Mouse (Mus musculus) MEL (cell line): ENCODE data around the gene Sectm1b. TPM values are rescaled to one million over a fixed set of nuclear protein-coding genes. Genes with fewer than 3 reads are reported as not detected.

Experiments used
- DNase-seq: peaks from one replicate; pipeline ENCODE4 v3.0.0; 2011; ENCODE audit warnings: low read depth, low spot score
- H3K27ac ChIP-seq: 2 replicates; pipeline ENCODE4 v1.5.1; 2012; ENCODE audit warnings: low read depth, mild to moderate bottlenecking, control low read depth, low read length, moderate library complexity; ENCODE audit not compliant: control insufficient read depth
- H3K27me3 ChIP-seq, 2 experiments: fragments of 150-350 bp in 1 of 2; sonication (generic) in 1 of 2; 2 replicates each; pipeline ENCODE4 v1.6.1; 2012; ENCODE audit warnings: low read length in 2 of 2, mild to moderate bottlenecking in 2 of 2, improper control_type of control experiment in 1 of 2, moderate library complexity in 1 of 2; ENCODE audit not compliant: insufficient read depth in 2 of 2, control insufficient read depth in 1 of 2
- H3K36me3 ChIP-seq, 2 experiments: 2 replicates each; pipeline ENCODE4 v1.6.1; 2012 to 2014; ENCODE audit warnings: low read length in 2 of 2, improper control_type of control experiment in 1 of 2, inconsistent platforms in 1 of 2, mild to moderate bottlenecking in 1 of 2; ENCODE audit not compliant: insufficient read depth in 2 of 2, control insufficient read depth in 1 of 2
- H3K4me1 ChIP-seq, 2 experiments: fragments of 150-350 bp in 1 of 2; sonication (generic) in 1 of 2; 2 replicates each; pipeline ENCODE4 v1.6.1; 2012; ENCODE audit warnings: low read length in 2 of 2, improper control_type of control experiment in 1 of 2, mild to moderate bottlenecking in 1 of 2; ENCODE audit not compliant: insufficient read depth in 2 of 2, control insufficient read depth in 1 of 2
- H3K4me3 ChIP-seq, 2 experiments: fragments of 150-350 bp in 1 of 2; sonication (generic) in 1 of 2; 2 replicates each; pipeline ENCODE4 v1.5.1; 2012; ENCODE audit warnings: low read depth in 2 of 2, low read length in 2 of 2, mild to moderate bottlenecking in 2 of 2, moderate library complexity in 2 of 2, control low read depth in 1 of 2, improper control_type of control experiment in 1 of 2; ENCODE audit not compliant: control insufficient read depth in 1 of 2, insufficient read depth in 1 of 2
- H3K79me2 ChIP-seq: 2 replicates; pipeline ENCODE4 v1.6.1; 2012; ENCODE audit warnings: mild to moderate bottlenecking, low read length, moderate library complexity; ENCODE audit not compliant: control insufficient read depth, poor library complexity, insufficient read depth
- H3K9ac ChIP-seq: 2 replicates; pipeline ENCODE4 v1.6.1; 2012; ENCODE audit warnings: low read depth, mild to moderate bottlenecking, control low read depth, low read length, moderate library complexity; ENCODE audit not compliant: control insufficient read depth, poor library complexity, severe bottlenecking
- H3K9me3 ChIP-seq: fragments of 150-350 bp; sonication (generic); replicated peaks from 2 replicates; pipeline ENCODE4 v1.6.1; 2012; ENCODE audit warnings: mild to moderate bottlenecking, low read length, improper control_type of control experiment, moderate library complexity; ENCODE audit not compliant: insufficient read depth
- BHLHE40 ChIP-seq: IDR thresholded peaks from 2 replicates; pipeline ENCODE4 v1.6.1; 2012; ENCODE audit warnings: low read depth, mild to moderate bottlenecking, inconsistent platforms, low read length, improper control_type of control experiment, borderline replicate concordance
- CTCF ChIP-seq, 3 experiments: IDR thresholded peaks in 2 of 3; conservative IDR thresholded peaks in 1 of 3; 2 replicates each; pipeline ENCODE4 v1.5.1; 2011 to 2012; ENCODE audit warnings: low read length in 3 of 3, low read depth in 2 of 3, mild to moderate bottlenecking in 2 of 3, improper control_type of control experiment in 1 of 3, inconsistent platforms in 1 of 3, mixed read lengths in 1 of 3, moderate library complexity in 1 of 3; ENCODE audit not compliant: control insufficient read depth in 1 of 3, insufficient read depth in 1 of 3, poor library complexity in 1 of 3, severe bottlenecking in 1 of 3
- E2F4 ChIP-seq: IDR thresholded peaks from 2 replicates; pipeline ENCODE4 v1.6.1; 2011; ENCODE audit warnings: low read depth, low read length, improper control_type of control experiment, borderline replicate concordance
- EP300 ChIP-seq, 2 experiments: IDR thresholded peaks; 2 replicates each; pipeline ENCODE4 v1.6.1; 2011; ENCODE audit warnings: improper control_type of control experiment in 2 of 2, low read length in 2 of 2, low read depth in 1 of 2, mild to moderate bottlenecking in 1 of 2
- ETS1 ChIP-seq: IDR thresholded peaks from 2 replicates; pipeline ENCODE4 v1.6.1; 2012; ENCODE audit warnings: low read depth, mild to moderate bottlenecking, inconsistent platforms, low read length, improper control_type of control experiment, moderate library complexity
- GATA1 ChIP-seq: IDR thresholded peaks from 2 replicates; pipeline ENCODE4 v1.6.1; 2011; ENCODE audit warnings: low read depth, low read length, improper control_type of control experiment
- HCFC1 ChIP-seq: IDR thresholded peaks from 2 replicates; pipeline ENCODE4 v1.6.1; 2012; ENCODE audit warnings: low read depth, mild to moderate bottlenecking, inconsistent platforms, low read length, improper control_type of control experiment, moderate library complexity
- KAT2A ChIP-seq: conservative IDR thresholded peaks from 2 replicates; pipeline ENCODE4 v1.6.1; 2012; ENCODE audit warnings: low read depth, low read length, improper control_type of control experiment, inconsistent platforms
- MAX ChIP-seq: IDR thresholded peaks from 2 replicates; pipeline ENCODE4 v1.6.1; 2011; ENCODE audit warnings: low read length, improper control_type of control experiment
- MXI1 ChIP-seq: IDR thresholded peaks from 2 replicates; pipeline ENCODE4 v1.6.1; 2011; ENCODE audit warnings: mild to moderate bottlenecking, low read depth, low read length, improper control_type of control experiment
- MYC ChIP-seq: IDR thresholded peaks from 2 replicates; pipeline ENCODE4 v1.6.1; 2011; ENCODE audit warnings: low read depth, mild to moderate bottlenecking, low read length, improper control_type of control experiment, moderate library complexity
- NELFE ChIP-seq: IDR thresholded peaks from 2 replicates; pipeline ENCODE4 v1.6.1; 2011; ENCODE audit warnings: low read depth, low read length, improper control_type of control experiment
- NRF1 ChIP-seq: IDR thresholded peaks from 2 replicates; pipeline ENCODE4 v1.6.1; 2014; ENCODE audit warnings: low read depth, mild to moderate bottlenecking, inconsistent platforms, low read length, improper control_type of control experiment, moderate library complexity; ENCODE audit not compliant: poor library complexity, insufficient read depth, severe bottlenecking
- POLR2A ChIP-seq, 2 experiments: IDR thresholded peaks; 2 replicates each; pipeline ENCODE4 v1.6.1; 2011 to 2012; ENCODE audit warnings: low read length in 2 of 2, mild to moderate bottlenecking in 2 of 2, control low read depth in 1 of 2, improper control_type of control experiment in 1 of 2, low read depth in 1 of 2, moderate library complexity in 1 of 2; ENCODE audit not compliant: control insufficient read depth in 1 of 2, insufficient read depth in 1 of 2, poor library complexity in 1 of 2
- SIN3A ChIP-seq: IDR thresholded peaks from 2 replicates; pipeline ENCODE4 v1.6.1; 2012; ENCODE audit warnings: low read length, improper control_type of control experiment, inconsistent platforms
- SMC3 ChIP-seq: IDR thresholded peaks from 2 replicates; pipeline ENCODE4 v1.6.1; 2011; ENCODE audit warnings: low read depth, low read length, improper control_type of control experiment
- TAL1 ChIP-seq: IDR thresholded peaks from 2 replicates; pipeline ENCODE4 v1.6.1; 2012; ENCODE audit warnings: mild to moderate bottlenecking, inconsistent platforms, low read length, moderate library complexity, mixed read lengths
- TBP ChIP-seq: IDR thresholded peaks from 2 replicates; pipeline ENCODE4 v1.8.0; 2011; ENCODE audit warnings: low read depth, low read length, improper control_type of control experiment
- UBTF ChIP-seq: IDR thresholded peaks from 2 replicates; pipeline ENCODE4 v1.6.1; 2012; ENCODE audit warnings: low read depth, mild to moderate bottlenecking, inconsistent platforms, low read length, improper control_type of control experiment, moderate library complexity, borderline replicate concordance; ENCODE audit not compliant: insufficient read depth
- USF1 ChIP-seq: IDR thresholded peaks from 2 replicates; pipeline ENCODE4 v1.6.1; 2014; ENCODE audit warnings: low read depth, mild to moderate bottlenecking, inconsistent platforms, low read length, improper control_type of control experiment, moderate library complexity
- ZC3H11A ChIP-seq: IDR thresholded peaks from 2 replicates; pipeline ENCODE4 v1.6.1; 2012; ENCODE audit warnings: low read depth, mild to moderate bottlenecking, inconsistent platforms, low read length, improper control_type of control experiment
- ZKSCAN1 ChIP-seq: IDR thresholded peaks from 2 replicates; pipeline ENCODE4 v1.6.1; 2012; ENCODE audit warnings: low read depth, mild to moderate bottlenecking, inconsistent platforms, low read length, improper control_type of control experiment, moderate library complexity
- ZMIZ1 ChIP-seq: IDR thresholded peaks from 2 replicates; pipeline ENCODE4 v1.6.1; 2012; ENCODE audit warnings: low read depth, mild to moderate bottlenecking, inconsistent platforms, low read length, improper control_type of control experiment, moderate library complexity
- ZNF384 ChIP-seq: IDR thresholded peaks from 2 replicates; pipeline ENCODE4 v1.6.1; 2012; ENCODE audit warnings: low read depth, mild to moderate bottlenecking, inconsistent platforms, low read length, improper control_type of control experiment
- polyA plus RNA-seq, 2 experiments: library from polyadenylated mRNA; stranded (reverse) in 1 of 2; unstranded in 1 of 2; fragments of >175 nt in 1 of 2; fragments of >200 nt in 1 of 2; gene quantifications; 2 replicates each; pipeline versions ENCODE4 v1.2.1 to v1.2.4; 2012; ENCODE audit warnings: low replicate concordance in 2 of 2, low read depth in 1 of 2; ENCODE audit not compliant: insufficient read length in 2 of 2, insufficient read depth in 1 of 2, missing spikeins in 1 of 2
- total RNA-seq: library from RNA; depleted of rRNA; stranded (reverse); fragments of 300-350 nt; gene quantifications from 2 replicates; pipeline ENCODE4 v1.2.3, GENCODE M21; 2012

Gene Sectm1b
- total and polyA plus RNA-seq, 3 experiments: 0.14 TPM; not detected in 2

- H3K79me2 ChIP-seq: no peaks in the 10 kb centered on the region
- H3K4me1 ChIP-seq: peaks cover 8 to 14% of the 10 kb centered on the region in 2 experiments
- no peak overlapping the region for H3K27ac ChIP-seq
- TF ChIP-seq ZKSCAN1: no peak
- TF ChIP-seq ZMIZ1: no peak
- TF ChIP-seq EP300 (IDR thresholded peaks at IDR 0.05; ENCODE audit: low read depth in 1 of 2, low read length in 2 of 2): no peak
- no peak for TF ChIP-seq MAX
- TF ChIP-seq NRF1: no peak
- TF ChIP-seq KAT2A: no peak
- peak; percentile 55; the same call in 1 of the 2 replicates for TF ChIP-seq SIN3A
- peak in 2 of 3 experiments; percentile 89 to 95 for TF ChIP-seq CTCF (IDR thresholded peaks at IDR 0.05 in 2 of 3, conservative IDR thresholded peaks at IDR 0.05 in 1 of 3; ENCODE audit: control insufficient read depth in 1 of 3, insufficient read depth in 1 of 3, low read depth in 2 of 3, low read length in 3 of 3, poor library complexity in 1 of 3, severe bottlenecking in 1 of 3)
- TF ChIP-seq NELFE: no peak
- no peak for TF ChIP-seq ZNF384
- TF ChIP-seq ETS1: no peak
- TF ChIP-seq TAL1: no peak
- TF ChIP-seq BHLHE40: peak; percentile 44; the same call in 1 of the 2 replicates
- TF ChIP-seq ZC3H11A: peak; percentile 94
- 0 out of 2 replicates have a peak, but pooled peaks have one; percentile 23 for TF ChIP-seq TBP
- peak; percentile 28; the same call in 1 of the 2 replicates for TF ChIP-seq MYC
- TF ChIP-seq USF1: no peak
- no peak for TF ChIP-seq E2F4
- 0 out of 2 replicates have a peak, but pooled peaks have one; percentile 1 for TF ChIP-seq GATA1
- peak; percentile 96 for TF ChIP-seq SMC3
- TF ChIP-seq POLR2A (IDR thresholded peaks at IDR 0.05; ENCODE audit: control insufficient read depth in 1 of 2, insufficient read depth in 1 of 2, low read depth in 1 of 2, low read length in 2 of 2, poor library complexity in 1 of 2): no peak
- no peak for TF ChIP-seq UBTF
- no peak overlapping the region for H3K4me3 ChIP-seq
- no peaks in the 10 kb centered on the region for H3K9me3 ChIP-seq
- peaks cover 0 to 6% of the 10 kb centered on the region in 2 experiments; a peak in 2 of 4 replicates for H3K27me3 ChIP-seq
- peak; percentile 92 for DNase-seq
- H3K9ac ChIP-seq: no peak overlapping the region
- peaks cover 0 to 5% of the 10 kb centered on the region in 2 experiments; a peak in 1 of 4 replicates for H3K36me3 ChIP-seq
Observed at GRCm38 (mm10) chr11:121041212-121041611, 22.2 kb downstream of the Sectm1b start.

GRCm38 (mm10) chr11:121039302-121039701 is 24.1 kb downstream of the Sectm1b start, which contains the start of gene Cd7:
Gene Cd7, minus strand, starts transcription at chr11:121039418.
- H3K4me3 ChIP-seq: no peak within 1 kb of the TSS
- TF ChIP-seq USF1: peak; percentile 48; the same call in 1 of the 2 replicates
- TF ChIP-seq HCFC1: no peak
- 0 out of 2 replicates have a peak, but pooled peaks have one; percentile 27 for TF ChIP-seq MXI1
- H3K9me3 ChIP-seq: no peaks in the 10 kb centered on the region
- peaks cover 0 to under 1% of the 10 kb centered on the region in 2 experiments; a peak in 2 of 4 replicates for H3K27me3 ChIP-seq
- no peaks in the 10 kb centered on the region for H3K79me2 ChIP-seq
- DNase-seq: peak; percentile 63
- no peak within 1 kb of the TSS for H3K9ac ChIP-seq
- H3K36me3 ChIP-seq: peaks cover 0 to 5% of the 10 kb centered on the region in 2 experiments; a peak in 1 of 4 replicates
- H3K4me1 ChIP-seq: peaks cover 8 to 14% of the 10 kb centered on the region in 2 experiments
- no peak within 1 kb of the TSS for H3K27ac ChIP-seq
